Mouse (Mus musculus): ENCODE measurements around the gene Efna2.

Gene Efna2

GRCm38 (mm10) chr10:80170052-80170451 is 9.2 kb upstream of the Efna2 start:
- no peak for DNase-seq

GRCm38 (mm10) chr10:80170601-80171021 is 8.7 kb upstream of the Efna2 start:
- no peak for DNase-seq

- DNase-seq, result no peak
Observed at GRCm38 (mm10) chr10:80171252-80171651, 8.0 kb upstream of the Efna2 start.

GRCm38 (mm10) chr10:80171760-80172526 is 7.3 kb upstream of the Efna2 start:
- DNase-seq, result no peak

GRCm38 (mm10) chr10:80172527-80173292 is 6.6 kb upstream of the Efna2 start, which contains the start of gene 1600002K03Rik:
1600002K03Rik (plus strand) TSS chr10:80172944.
- DNase-seq, result peak; percentile 81

- DNase-seq, result no peak
Observed at GRCm38 (mm10) chr10:80173358-80173757, 5.9 kb upstream of the Efna2 start.

- no peak for DNase-seq
Observed at GRCm38 (mm10) chr10:80173955-80174640, 5.2 kb upstream of the Efna2 start.

GRCm38 (mm10) chr10:80174705-80175104 is 4.6 kb upstream of the Efna2 start:
- DNase-seq, result no peak

GRCm38 (mm10) chr10:80175536-80176269 is 3.6 kb upstream of the Efna2 start:
- DNase-seq, result no peak

- no peak for DNase-seq
Observed at GRCm38 (mm10) chr10:80176270-80176834, 2.9 kb upstream of the Efna2 start.

- DNase-seq, result no peak
Observed at GRCm38 (mm10) chr10:80177441-80178279, 1.6 kb upstream of the Efna2 start.

GRCm38 (mm10) chr10:80180288-80180687 is 1.0 kb downstream of the Efna2 start:
- no peak for DNase-seq

GRCm38 (mm10) chr10:80180823-80181222 is 1.5 kb downstream of the Efna2 start:
- no peak for DNase-seq

GRCm38 (mm10) chr10:80182547-80182946 is 3.3 kb downstream of the Efna2 start:
- DNase-seq, result no peak

GRCm38 (mm10) chr10:80186649-80187048 is 7.4 kb downstream of the Efna2 start:
- no peak for DNase-seq

GRCm38 (mm10) chr10:80187739-80188138 is 8.5 kb downstream of the Efna2 start:
- DNase-seq, result no peak

- DNase-seq, result no peak
Observed at GRCm38 (mm10) chr10:80188453-80189024, 9.3 kb downstream of the Efna2 start.

- DNase-seq, result no peak
Observed at GRCm38 (mm10) chr10:80189999-80190398, 10.7 kb downstream of the Efna2 start.

- peak; percentile 64 for DNase-seq
Observed at GRCm38 (mm10) chr10:80190491-80191051, 11.3 kb downstream of the Efna2 start.

- DNase-seq, result no peak
Observed at GRCm38 (mm10) chr10:80193976-80194375, 14.7 kb downstream of the Efna2 start.

GRCm38 (mm10) chr10:80194441-80194840 is 15.2 kb downstream of the Efna2 start:
- DNase-seq, result no peak

Data from right cerebral cortex, postnatal 4 days (tissue).